Comparison of ENCODE assay signal across 12 mouse cellular contexts in the genomic region with DNA sequence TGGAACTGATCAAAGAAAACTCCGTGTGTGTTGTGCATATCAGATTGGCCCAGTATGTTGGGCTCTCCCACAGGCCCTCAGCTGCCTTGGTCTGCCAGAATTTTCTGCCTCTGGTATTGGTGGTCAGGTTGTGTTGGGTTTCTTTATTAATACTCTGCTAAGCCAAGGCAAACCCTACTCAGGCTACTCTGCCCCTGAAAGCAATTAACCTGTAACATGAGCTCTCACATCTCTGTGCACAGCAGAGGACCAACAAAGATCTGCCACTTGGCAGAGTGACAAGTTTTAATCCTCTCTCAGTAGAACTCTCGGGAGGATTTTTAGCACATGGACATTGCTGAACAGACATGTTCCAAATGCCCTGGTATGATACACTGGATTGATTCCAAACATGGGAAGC.
DNase-seq lines count a peak whose midpoint lies in the region; ATAC-seq lines count a peak whose summit lies in the region.
"Had no signal": no experiment of that assay in that cellular context is flagged by ENCODE, and none has a peak within 500 bp of the region (broad histone marks: within the 10 kb centered on the region; RNA-seq: fewer than 3 reads in every experiment).

No protein-coding gene starts in this region.

- H3K36me3 ChIP-seq in heart, embryonic 13.5 days = no peaks in the 10 kb centered on the region
- H3K36me3 ChIP-seq in neural tube, embryonic 14.5 days (ENCODE audit: control insufficient read depth, insufficient read depth, low read length) = no peaks in the 10 kb centered on the region
- H3K36me3 ChIP-seq in neural tube, embryonic 15.5 days = no peaks in the 10 kb centered on the region
- no peaks in the 10 kb centered on the region for H3K36me3 ChIP-seq in limb, embryonic 12.5 days

- peak overlapping the region; percentile 20; the same call in 1 of the 2 replicates for H3K27ac ChIP-seq in heart, embryonic 13.5 days (replicated peaks)
- no peak overlapping the region for H3K27ac ChIP-seq in neural tube, embryonic 14.5 days (ENCODE audit: low read depth, low read length)
- no peak overlapping the region for H3K27ac ChIP-seq in neural tube, embryonic 15.5 days (replicated peaks)
- H3K27ac ChIP-seq in limb, embryonic 12.5 days = no peak overlapping the region

- H3K4me3 ChIP-seq in heart, embryonic 13.5 days = no peak overlapping the region
- H3K4me3 ChIP-seq in neural tube, embryonic 14.5 days (ENCODE audit: low read depth, low read length) = no peak overlapping the region
- H3K4me3 ChIP-seq in neural tube, embryonic 15.5 days (replicated peaks) = no peak overlapping the region
- no peak overlapping the region for H3K4me3 ChIP-seq in limb, embryonic 12.5 days (replicated peaks)

- H3K9ac ChIP-seq in heart, embryonic 13.5 days = no peak overlapping the region
- no peak overlapping the region for H3K9ac ChIP-seq in neural tube, embryonic 14.5 days (replicated peaks; ENCODE audit: low read depth, low read length)
- H3K9ac ChIP-seq in neural tube, embryonic 15.5 days (replicated peaks) = no peak overlapping the region
- H3K9ac ChIP-seq in limb, embryonic 12.5 days (replicated peaks) = no peak overlapping the region

- intact Hi-C loops in heart, postnatal 36 days (cut with DNase I) = no loop called here

- no peaks in the 10 kb centered on the region for H3K9me3 ChIP-seq in heart, embryonic 13.5 days
- no peaks in the 10 kb centered on the region for H3K9me3 ChIP-seq in neural tube, embryonic 14.5 days (ENCODE audit: control insufficient read depth, low read length)
- H3K9me3 ChIP-seq in neural tube, embryonic 15.5 days (replicated peaks) = no peaks in the 10 kb centered on the region
- H3K9me3 ChIP-seq in limb, embryonic 12.5 days = no peaks in the 10 kb centered on the region

- H3K4me1 ChIP-seq in heart, embryonic 13.5 days = peaks cover 13% of the 10 kb centered on the region
- H3K4me1 ChIP-seq in neural tube, embryonic 14.5 days (ENCODE audit: control insufficient read depth, insufficient read depth, low read length) = no peaks in the 10 kb centered on the region
- H3K4me1 ChIP-seq in neural tube, embryonic 15.5 days = peaks cover 9% of the 10 kb centered on the region; the same call in 1 of the 2 replicates
- peaks cover 34% of the 10 kb centered on the region for H3K4me1 ChIP-seq in limb, embryonic 12.5 days (replicated peaks)

- no peak for ATAC-seq in heart, embryonic 13.5 days (ENCODE audit: extremely low read depth, insufficient number of reproducible peaks, low FRiP score, low TSS enrichment)
- peak; percentile 41; the same call in 1 of the 2 replicates for ATAC-seq in neural tube, embryonic 14.5 days (ENCODE audit: low read depth)
- no peak for ATAC-seq in neural tube, embryonic 15.5 days (ENCODE audit: low FRiP score)
- ATAC-seq in limb, embryonic 12.5 days (ENCODE audit: insufficient number of reproducible peaks, insufficient read depth, low FRiP score, low TSS enrichment, low read depth) = peak; percentile 82

- DNase-seq in heart, adult 8-10 months (ENCODE audit: low spot score) = no peak
- DNase-seq in right cerebral cortex, postnatal 10 days (ENCODE audit: low spot score in 2 of 2) = no peak
- no peak for DNase-seq in adrenal gland, adult 18-20 months (ENCODE audit: low spot score in 2 of 2)
- no peak for DNase-seq in heart, postnatal 36 days
- DNase-seq: adrenal gland, postnatal 10 days; gastrocnemius, postnatal 36 days; kidney, postnatal 4 days; lung, adult 2 months had no signal

- H3K4me2 ChIP-seq in heart, embryonic 13.5 days = no peak overlapping the region
- H3K4me2 ChIP-seq in neural tube, embryonic 14.5 days (ENCODE audit: low read depth, low read length) = no peak overlapping the region
- no peak overlapping the region for H3K4me2 ChIP-seq in neural tube, embryonic 15.5 days
- no peak overlapping the region for H3K4me2 ChIP-seq in limb, embryonic 12.5 days

- H3K27me3 ChIP-seq in heart, embryonic 13.5 days (replicated peaks) = no peaks in the 10 kb centered on the region
- H3K27me3 ChIP-seq in neural tube, embryonic 14.5 days (ENCODE audit: control insufficient read depth, insufficient read depth, low read length) = no peaks in the 10 kb centered on the region
- no peaks in the 10 kb centered on the region for H3K27me3 ChIP-seq in neural tube, embryonic 15.5 days (replicated peaks)
- 0 out of 2 replicates have a peak, but pooled peaks cover 4% of the 10 kb centered on the region for H3K27me3 ChIP-seq in limb, embryonic 12.5 days

- WGBS in heart, embryonic 13.5 days = 30% methylated on average over 2 of the region's 2 CpGs
- 45% methylated on average over 2 of the region's 2 CpGs for WGBS in neural tube, embryonic 14.5 days
- 55% methylated on average over 2 of the region's 2 CpGs for WGBS in neural tube, embryonic 15.5 days
- WGBS in limb, embryonic 12.5 days = 19% methylated on average over 2 of the region's 2 CpGs

Comparison
In these comparisons a context has a peak if more than half of its experiments do, and no peak if none do; other contexts are left out.
1. ATAC-seq: peak in neural tube, embryonic 14.5 days (single experiment) and limb, embryonic 12.5 days (single experiment); none in heart, embryonic 13.5 days (single experiment) and neural tube, embryonic 15.5 days (single experiment).